ENCODE assay signal across 38 mouse cellular contexts in genomic region chr14:54267966-54268365, GRCm38 (mm10). TPM values are rescaled to one million over a fixed set of nuclear protein-coding genes. Genes with fewer than 3 reads are reported as not detected.
"Had no signal": no experiment of that assay in that cellular context is flagged by ENCODE, and none has a peak within 500 bp of the region (broad histone marks: within the 10 kb centered on the region; RNA-seq: fewer than 3 reads in every experiment).

No protein-coding gene starts in this region.

- H3K9me3 ChIP-seq: embryonic facial prominence, embryonic 10.5 days; embryonic facial prominence, embryonic 12.5 days; embryonic facial prominence, embryonic 13.5 days; embryonic facial prominence, embryonic 15.5 days; forebrain, embryonic 10.5 days; forebrain, embryonic 12.5 days; forebrain, embryonic 13.5 days; forebrain, embryonic 15.5 days had no signal

- H3K9ac ChIP-seq: embryonic facial prominence, embryonic 12.5 days; embryonic facial prominence, embryonic 13.5 days; embryonic facial prominence, embryonic 15.5 days; forebrain, embryonic 12.5 days; forebrain, embryonic 13.5 days; forebrain, embryonic 15.5 days; forebrain, postnatal 0 days had no signal

- H3K27me3 ChIP-seq: embryonic facial prominence, embryonic 12.5 days; embryonic facial prominence, embryonic 13.5 days; embryonic facial prominence, embryonic 15.5 days; forebrain, embryonic 12.5 days; forebrain, embryonic 13.5 days; forebrain, embryonic 15.5 days had no signal

- H3K4me3 ChIP-seq: embryonic facial prominence, embryonic 10.5 days; embryonic facial prominence, embryonic 12.5 days; embryonic facial prominence, embryonic 13.5 days; embryonic facial prominence, embryonic 15.5 days; erythroblast, embryonic 14.5 days; forebrain, embryonic 10.5 days; forebrain, embryonic 12.5 days; forebrain, embryonic 13.5 days; forebrain, embryonic 15.5 days; gastrocnemius, adult 2 months; heart, adult 2 months had no signal

- DNase-seq: cerebellum, adult 8-10 months; cerebellum, adult 9-10 months; cerebellum, adult 9-11 months; cerebellum, postnatal 10 days; cerebellum, postnatal 14 days; cerebellum, postnatal 25 days; cerebellum, postnatal 36 days; embryo, embryonic 11 days; forebrain, postnatal 0 days; gastrocnemius, adult 2 months; gastrocnemius, postnatal 10 days; gastrocnemius, postnatal 14 days; gastrocnemius, postnatal 25 days; gastrocnemius, postnatal 36 days; heart, adult 18-20 months; heart, adult 2 months had no signal

- H3K4me2 ChIP-seq: embryonic facial prominence, embryonic 12.5 days; embryonic facial prominence, embryonic 13.5 days; embryonic facial prominence, embryonic 15.5 days; forebrain, embryonic 12.5 days; forebrain, embryonic 13.5 days; forebrain, embryonic 15.5 days had no signal

- H3K4me1 ChIP-seq: embryonic facial prominence, embryonic 10.5 days; embryonic facial prominence, embryonic 12.5 days; embryonic facial prominence, embryonic 13.5 days; embryonic facial prominence, embryonic 15.5 days; forebrain, embryonic 12.5 days; forebrain, embryonic 13.5 days; forebrain, embryonic 15.5 days had no signal

- H3K27ac ChIP-seq: embryonic facial prominence, embryonic 10.5 days; embryonic facial prominence, embryonic 12.5 days; embryonic facial prominence, embryonic 13.5 days; embryonic facial prominence, embryonic 15.5 days; forebrain, embryonic 10.5 days; forebrain, embryonic 12.5 days; forebrain, embryonic 13.5 days; forebrain, embryonic 15.5 days; gastrocnemius, adult 2 months; heart, adult 2 months had no signal

- ATAC-seq: forebrain, embryonic 13.5 days; forebrain, embryonic 14.5 days; forebrain, embryonic 15.5 days; forebrain, embryonic 16.5 days; forebrain, postnatal 0 days had no signal

RNA-seq across cellular contexts. Expression of gene Olfr49, which starts 16.8 kb away (rescaled TPM):
- total RNA-seq: common myeloid progenitor, adult 5-6 weeks; forebrain, postnatal 0 days; gastrocnemius, adult 18-20 months; gastrocnemius, adult 2 months; gastrocnemius, adult 8-10 months; gastrocnemius, postnatal 10 days; gastrocnemius, postnatal 14 days; gastrocnemius, postnatal 25 days; gastrocnemius, postnatal 36 days; gastrocnemius, postnatal 4 days; granulocyte monocyte progenitor cell, adult 5-6 weeks; heart, adult 18-20 months; heart, adult 2 months; heart, adult 8-10 months had no signal
- polyA plus RNA-seq: cortical plate, adult 2 months; embryonic facial prominence, embryonic 10.5 days; embryonic facial prominence, embryonic 11.5 days; embryonic facial prominence, embryonic 12.5 days; embryonic facial prominence, embryonic 13.5 days; erythroblast, embryonic 14.5 days; forebrain, embryonic 10.5 days; forebrain, embryonic 11.5 days; forebrain, embryonic 12.5 days; forebrain, embryonic 13.5 days; forebrain, embryonic 14.5 days; forebrain, embryonic 15.5 days; forebrain, embryonic 16.5 days; forebrain, postnatal 0 days; frontal cortex, adult 2 months; gonadal fat pad, adult 2 months; heart, adult 2 months had no signal
